Mouse (Mus musculus) left cerebral cortex, postnatal 4 days (tissue): ENCODE data around the gene Gm2000. TPM values are rescaled to one million over a fixed set of nuclear protein-coding genes. Genes with fewer than 3 reads are reported as not detected.
"Not testable (repeated sequence)": the region's sequence is repeated elsewhere in the genome, so short reads cannot be mapped to it uniquely, and the experiment has no call there.

Source experiments
- DNase-seq: peaks from one replicate; pipeline ENCODE4 v3.0.0-alpha.2; 2022
- intact Hi-C: fragments of 180-260 bp; cut with DNase I; formaldehyde crosslinking; loops from one replicate; pipeline ENCODE4 v1.15.1; 2025
- total RNA-seq, 2 experiments: library from RNA; stranded (reverse); gene quantifications; 2 replicates each; pipeline ENCODE4 v1.2.3; 2021

Gene Gm2000
- 100 to 1,000 TPM; 562 to 582 TPM for total RNA-seq

DNA sequence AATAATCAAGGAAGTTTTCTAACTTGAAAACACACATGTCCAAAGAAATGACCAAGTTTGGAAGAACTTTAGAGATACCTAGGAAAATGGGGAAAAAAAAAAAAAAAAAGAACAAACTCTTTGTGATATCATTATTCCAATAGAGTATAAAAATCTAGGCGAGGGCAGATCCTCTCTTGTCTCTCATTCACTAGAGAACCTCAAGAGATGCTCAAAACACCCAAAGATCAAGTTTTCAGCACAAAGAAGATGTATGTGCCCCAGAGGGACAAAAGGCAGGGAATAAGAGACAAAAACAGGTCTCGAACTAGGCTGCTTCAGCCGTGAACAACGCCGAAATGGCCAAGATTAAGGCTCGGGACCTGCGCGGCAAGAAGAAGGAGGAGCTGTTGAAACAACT lies at the start of gene Gm2000:
Gene Gm2000 (plus strand): TSS at position 301 of the 400 bp plus-strand sequence.
- intact Hi-C loops, result no loop called here
- DNase-seq, result no peak

DNA sequence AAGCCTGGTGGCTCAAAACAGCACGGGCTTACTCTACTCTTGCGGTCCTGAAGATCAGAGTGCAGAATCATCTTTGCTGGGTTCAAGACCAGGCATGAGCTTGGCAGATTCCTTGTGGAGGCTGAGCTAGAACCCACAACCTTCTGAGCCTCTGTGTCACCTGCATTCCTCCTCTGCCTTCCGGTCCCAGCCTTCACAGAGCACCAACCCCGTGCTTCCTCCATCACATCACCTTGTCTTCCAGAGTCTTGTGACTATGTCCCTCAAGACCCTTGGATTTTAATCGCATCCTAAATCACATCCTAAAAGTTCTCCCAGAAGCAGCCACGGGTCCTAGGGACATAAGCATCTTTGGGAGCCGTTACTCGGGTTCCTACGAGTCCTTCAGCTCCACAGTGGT lies 42.7 kb upstream of the Gm2000 start:
- DNase-seq, result no peak
- intact Hi-C loops, result no loop called here

DNA sequence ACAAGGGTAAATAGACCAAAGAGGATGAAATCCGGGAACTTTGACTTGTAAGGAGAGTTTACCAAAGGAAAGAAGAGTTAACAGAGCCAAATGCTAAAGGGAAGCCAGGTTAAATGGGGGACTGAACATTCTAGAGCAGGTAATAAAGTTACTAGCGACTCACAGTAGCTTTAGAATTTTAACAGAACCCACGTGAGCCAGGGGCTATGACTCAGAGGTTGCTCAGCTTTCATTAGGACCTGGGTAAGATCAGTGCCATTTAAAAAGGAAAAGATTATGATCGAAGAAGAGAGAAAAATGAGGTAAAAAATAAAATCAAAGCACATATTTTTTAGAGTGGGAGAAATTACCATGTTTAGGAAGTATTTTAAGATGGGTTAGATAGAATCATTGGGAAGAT lies 25.0 kb upstream of the Gm2000 start:
- no peak for DNase-seq
- intact Hi-C loops, result no loop called here

GRCm38 (mm10) chr1:156344433-156344832 lies 21.4 kb upstream of the Gm2000 start:
- no peak for DNase-seq
- intact Hi-C loops, result no loop called here

GRCm38 (mm10) chr1:156345633-156346032 lies 20.2 kb upstream of the Gm2000 start:
- intact Hi-C loops, result no loop called here
- no peak for DNase-seq

- no peak for DNase-seq
- intact Hi-C loops, result no loop called here
Measured at GRCm38 (mm10) chr1:156349031-156349430, 16.8 kb upstream of the Gm2000 start.

- intact Hi-C loops, result no loop called here
- no peak for DNase-seq
Measured at GRCm38 (mm10) chr1:156350441-156350840, 15.4 kb upstream of the Gm2000 start.

- intact Hi-C loops, result no loop called here
- no peak for DNase-seq
Measured at GRCm38 (mm10) chr1:156352466-156352865, 13.4 kb upstream of the Gm2000 start.

- no peak for DNase-seq
- intact Hi-C loops, result no loop called here
Measured at GRCm38 (mm10) chr1:156381217-156381616, 15.4 kb downstream of the Gm2000 start.

DNA sequence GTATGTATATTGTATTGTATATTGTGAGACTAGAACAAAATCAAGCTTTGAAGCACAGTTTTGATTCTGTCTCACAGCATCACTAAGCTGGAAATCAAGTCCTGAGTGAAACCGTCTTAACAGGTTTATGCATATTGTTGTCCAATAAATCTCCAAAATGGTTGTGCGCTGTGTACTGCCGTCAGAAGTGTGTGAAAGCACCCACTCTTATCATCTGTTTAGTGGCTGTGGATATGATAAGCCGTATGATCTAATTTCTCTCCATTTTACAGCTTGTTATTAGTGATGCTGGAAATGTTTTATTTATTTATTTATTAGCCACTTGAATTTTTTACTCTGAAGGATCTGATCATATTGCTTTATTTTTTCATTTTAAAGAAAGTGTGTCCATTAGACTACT lies 20.4 kb downstream of the Gm2000 start:
- intact Hi-C loops, result no loop called here
- DNase-seq, result no peak

GRCm38 (mm10) chr1:156386880-156387279 lies 21.0 kb downstream of the Gm2000 start:
- DNase-seq, result no peak
- intact Hi-C loops, result no loop called here

DNA sequence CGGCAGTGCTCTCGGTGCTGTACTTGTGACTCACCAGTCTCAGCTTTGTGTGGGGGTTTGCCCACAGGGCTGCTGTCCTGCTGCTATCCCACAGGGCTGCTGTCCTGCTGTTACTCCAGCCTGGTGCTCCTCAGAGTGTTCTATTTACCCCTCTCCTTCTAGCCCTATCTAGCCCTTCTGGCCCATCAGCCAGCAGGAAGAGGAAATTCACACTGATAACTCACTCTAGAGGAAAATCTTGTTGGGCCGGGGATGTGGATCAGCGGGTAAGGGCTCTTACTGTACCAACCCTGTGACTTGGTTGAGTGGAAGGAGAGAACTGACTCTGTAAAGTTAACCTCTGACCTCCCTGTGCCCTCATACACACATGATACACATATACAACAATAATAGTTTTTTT lies 27.3 kb downstream of the Gm2000 start:
- DNase-seq, result no peak
- intact Hi-C loops, result no loop called here

DNA sequence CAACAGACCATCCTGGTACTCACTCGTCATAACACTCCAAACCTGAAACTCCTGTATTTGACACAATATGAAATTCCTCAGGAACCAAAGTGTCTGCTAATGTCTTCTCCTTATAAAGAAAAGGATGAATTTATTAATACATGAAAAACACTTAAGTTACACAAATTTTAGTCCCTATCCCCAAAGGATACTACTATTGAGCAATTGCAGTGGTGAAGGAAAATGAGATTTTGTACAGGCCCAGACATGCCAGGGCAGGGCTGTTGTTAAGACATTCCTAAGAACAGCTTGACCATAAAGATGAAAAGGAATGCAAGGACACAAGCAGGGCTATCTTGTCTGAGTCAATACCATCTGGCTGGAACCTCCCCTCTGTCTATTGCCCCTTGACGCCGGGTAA lies 34.3 kb downstream of the Gm2000 start:
- intact Hi-C loops, DNase-seq: not testable (repeated sequence)

DNA sequence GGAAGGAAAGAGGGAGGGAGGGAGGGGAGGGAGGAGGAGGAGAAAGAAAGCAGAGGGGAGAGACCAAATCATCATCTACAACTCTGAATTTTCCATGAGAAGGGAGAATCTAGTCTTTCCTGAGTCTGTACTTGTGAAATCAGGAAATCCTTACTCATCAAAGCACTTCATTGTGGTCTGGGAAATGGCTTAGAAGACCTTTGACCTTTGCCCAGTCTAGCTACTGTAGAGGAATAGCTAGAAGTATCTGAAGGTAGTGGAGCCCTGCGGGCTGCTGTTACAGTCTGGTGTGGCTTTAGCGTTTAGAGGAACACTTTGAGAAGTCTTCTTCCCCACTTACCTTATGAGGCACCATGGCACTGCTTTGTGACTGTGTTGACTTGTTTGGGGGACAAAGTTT lies 36.7 kb downstream of the Gm2000 start:
- intact Hi-C loops, result no loop called here
- no peak for DNase-seq

DNA sequence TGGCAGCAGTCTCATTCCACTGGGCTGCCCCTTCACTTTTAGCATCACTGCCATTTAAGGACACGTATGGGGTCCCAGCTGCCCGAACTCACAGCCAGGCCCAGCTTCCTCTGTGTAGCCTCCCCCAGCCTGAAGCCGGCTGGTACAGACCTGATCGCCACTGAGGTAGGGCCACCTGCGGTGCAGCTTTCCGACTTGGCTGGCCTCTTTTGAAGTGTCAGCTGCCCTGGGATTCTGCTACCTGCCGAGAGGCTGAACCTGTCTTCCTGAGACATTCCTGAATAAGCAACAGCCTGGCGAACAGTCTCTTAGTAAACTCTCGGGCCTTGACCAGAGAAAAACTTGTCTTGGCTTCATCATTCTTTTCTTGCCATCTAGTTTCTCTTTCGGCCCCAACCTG lies 37.4 kb downstream of the Gm2000 start:
- no peak for DNase-seq

DNA sequence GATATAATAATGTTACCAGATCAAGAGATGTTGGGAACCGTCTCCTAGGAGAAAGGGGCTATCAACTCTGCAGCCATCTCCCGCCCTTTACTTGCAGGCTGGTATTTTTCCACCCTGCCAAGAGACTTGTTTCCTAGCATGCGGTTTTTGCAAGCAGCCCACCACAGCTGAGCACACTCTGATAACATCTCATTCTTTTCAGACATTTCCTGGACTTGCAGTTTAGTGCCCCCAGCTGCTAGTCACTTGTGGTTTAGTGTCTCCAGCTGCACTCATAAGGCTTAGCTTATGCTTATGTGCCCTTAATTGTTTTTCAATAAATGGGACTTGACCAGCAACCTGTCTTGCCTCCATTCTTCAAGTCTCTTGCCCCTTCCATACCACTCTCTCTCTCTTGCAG lies 42.2 kb downstream of the Gm2000 start:
- intact Hi-C loops, result no loop called here

More for the DNA sequence above, 37.4 kb downstream of the Gm2000 start:
- intact Hi-C loops, result no loop called here

DNA sequence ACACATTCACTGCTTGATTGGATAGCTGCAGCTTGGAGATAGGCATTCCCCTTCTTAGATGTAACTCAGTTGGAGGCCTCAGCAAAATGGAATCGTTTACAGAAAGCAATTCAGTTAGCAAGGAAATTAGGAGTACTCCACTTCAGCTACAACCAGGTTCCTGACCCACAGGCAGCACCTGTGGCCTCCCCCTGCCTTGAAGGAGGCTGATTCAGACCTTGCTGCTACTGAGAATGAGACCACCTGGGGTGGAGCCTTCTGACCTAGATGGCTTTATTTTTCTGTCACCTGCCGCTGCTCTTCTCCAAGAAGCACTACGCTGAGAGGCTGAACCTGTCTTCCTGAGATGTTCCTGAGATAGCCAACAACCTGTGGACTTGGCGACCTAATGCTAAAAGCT lies 42.7 kb downstream of the Gm2000 start:
- intact Hi-C loops, result no loop called here
- no peak for DNase-seq

More for the DNA sequence above, 42.2 kb downstream of the Gm2000 start:
- no peak for DNase-seq

Other genes starting within 250 kb of the Gm2000 start
- 1 to 10 TPM; 4.6 to 6.1 TPM for gene Fam163a, start 161.0 kb upstream of the Gm2000 start, total RNA-seq
- gene Tdrd5, start 62.4 kb upstream of the Gm2000 start, total RNA-seq, result 1 to 10 TPM; 3.5 to 3.7 TPM
- 1 to 10 TPM in 1 of 2 experiments, under 1 TPM in 1; 0.97 to 1.1 TPM for gene Nphs2, start 55.3 kb upstream of the Gm2000 start, total RNA-seq
- 1 to 10 TPM in 1 of 2 experiments, under 1 TPM in 1; 0.85 to 1.8 TPM for gene Axdnd1, start 55.1 kb downstream of the Gm2000 start, total RNA-seq
- 10 to 100 TPM; 27.5 to 30.2 TPM for gene Soat1, start 108.3 kb downstream of the Gm2000 start, total RNA-seq
- gene Gm10031, start 158.0 kb downstream of the Gm2000 start, total RNA-seq, result 10 to 100 TPM; 50.2 to 54.7 TPM
- 10 to 100 TPM; 58.2 to 60.2 TPM for gene Abl2, start 192.7 kb downstream of the Gm2000 start, total RNA-seq